In the genomic region with DNA sequence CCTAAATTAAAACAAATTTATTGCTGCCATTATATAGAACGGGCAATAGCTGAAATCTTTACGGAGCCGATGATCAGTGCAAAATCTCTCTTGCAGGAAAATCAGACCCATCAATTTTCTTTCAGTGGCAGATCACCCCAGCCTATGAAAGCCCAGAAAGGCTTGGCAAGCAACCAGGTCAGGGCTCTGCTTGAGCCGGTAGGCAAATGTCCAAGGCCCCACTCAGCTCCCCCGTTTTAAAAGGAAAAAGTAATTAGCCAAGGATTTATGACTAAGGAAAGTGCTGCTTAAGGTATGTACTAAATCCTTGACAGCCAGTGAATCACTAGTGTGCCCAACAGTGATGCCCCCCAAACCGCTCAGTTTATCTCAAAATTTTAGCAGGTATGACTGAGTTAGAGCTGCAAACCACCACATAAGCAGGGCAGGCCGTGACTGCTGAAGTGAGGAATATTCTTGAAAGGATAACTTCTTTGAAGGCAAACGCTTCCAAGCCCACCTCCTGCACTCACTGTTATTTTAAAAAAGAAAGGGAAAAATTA, we compare ENCODE assay signal across 12 mouse cellular contexts.
DNase-seq lines count a peak whose midpoint lies in the region; ATAC-seq and TF ChIP-seq lines count a peak whose summit lies in the region.
"Had no signal": no experiment of that assay in that cellular context is flagged by ENCODE, and none has a peak within 500 bp of the region (broad histone marks: within the 10 kb centered on the region; RNA-seq: fewer than 3 reads in every experiment).

No protein-coding gene starts in this region.

- WGBS in cerebellum, adult 2 months = 40% methylated on average over 8 of the region's 8 CpGs
- whole genome bisulfite sequencing in hindbrain, postnatal 0 days = 39% methylated on average over 8 of the region's 8 CpGs
- WGBS in neural tube, embryonic 15.5 days = 30% methylated on average over 8 of the region's 8 CpGs

- DNase-seq in cerebellum, postnatal 10 days = peak; percentile 84 to 89
- no peak for DNase-seq in cerebellum, adult 2 months
- peak; percentile 8 for DNase-seq in lung, postnatal 14 days
- no peak for DNase-seq in lung, postnatal 10 days
- peak; percentile 76 for DNase-seq in hindbrain, postnatal 0 days (ENCODE audit: low spot score)
- no peak for DNase-seq in layer of hippocampus, adult 11-12 months (ENCODE audit: low spot score)
- no peak for DNase-seq in urinary bladder, postnatal 14 days (ENCODE audit: low spot score)
- DNase-seq: heart, postnatal 10 days; thymus, adult 2 months had no signal

- no peaks in the 10 kb centered on the region; the same call in 1 of the 2 replicates for H3K27me3 ChIP-seq in cerebellum, adult 2 months (ENCODE audit: control insufficient read depth, insufficient read depth, low read length)
- no peaks in the 10 kb centered on the region for H3K27me3 ChIP-seq in hindbrain, postnatal 0 days (ENCODE audit: insufficient read depth, low read length)
- H3K27me3 ChIP-seq in neural tube, embryonic 15.5 days (replicated peaks) = no peaks in the 10 kb centered on the region
- H3K27me3 ChIP-seq: lung, embryonic 15.5 days had no signal

- no peak for TF ChIP-seq CTCF in cerebellum, adult 2 months (IDR thresholded peaks at IDR 0.05; ENCODE audit: borderline replicate concordance, insufficient read depth, low read depth, low read length)
- no peak for TF ChIP-seq CTCF in hindbrain, postnatal 0 days (IDR thresholded peaks at IDR 0.05; ENCODE audit: low read depth)

- H3K4me2 ChIP-seq in hindbrain, postnatal 0 days (ENCODE audit: low read depth, low read length) = 0 out of 2 replicates have a peak overlapping the region, but pooled peaks have one; percentile 3
- H3K4me2 ChIP-seq in neural tube, embryonic 15.5 days = peak overlapping the region; percentile 24; the same call in 1 of the 2 replicates
- H3K4me2 ChIP-seq: limb, embryonic 12.5 days; lung, embryonic 15.5 days had no signal

- no peaks in the 10 kb centered on the region for H3K36me3 ChIP-seq in hindbrain, postnatal 0 days (ENCODE audit: insufficient read depth, low read length)
- H3K36me3 ChIP-seq in neural tube, embryonic 15.5 days = no peaks in the 10 kb centered on the region
- H3K36me3 ChIP-seq: limb, embryonic 12.5 days; lung, embryonic 15.5 days had no signal

- no peak for ATAC-seq in hindbrain, postnatal 0 days
- peak; percentile 67 for ATAC-seq in neural tube, embryonic 15.5 days (ENCODE audit: low FRiP score)

- H3K4me3 ChIP-seq in cerebellum, adult 2 months (replicated peaks; ENCODE audit: insufficient read depth, low read depth, low read length) = no peak overlapping the region
- no peak overlapping the region for H3K4me3 ChIP-seq in hindbrain, postnatal 0 days (ENCODE audit: low read length)
- no peak overlapping the region for H3K4me3 ChIP-seq in neural tube, embryonic 15.5 days (replicated peaks)
- H3K4me3 ChIP-seq: limb, embryonic 12.5 days; lung, embryonic 15.5 days had no signal

- peaks cover 4% of the 10 kb centered on the region; the same call in 1 of the 2 replicates for H3K4me1 ChIP-seq in cerebellum, adult 2 months (ENCODE audit: control insufficient read depth, insufficient read depth, low read length)
- H3K4me1 ChIP-seq in hindbrain, postnatal 0 days (ENCODE audit: insufficient read depth, low read length) = 0 out of 2 replicates have a peak, but pooled peaks cover 3% of the 10 kb centered on the region
- H3K4me1 ChIP-seq in neural tube, embryonic 15.5 days = peaks cover 17% of the 10 kb centered on the region
- H3K4me1 ChIP-seq: lung, embryonic 15.5 days had no signal

- no peak for TF ChIP-seq POLR2A in cerebellum, adult 2 months (IDR thresholded peaks at IDR 0.05; ENCODE audit: borderline replicate concordance, insufficient read depth, low read length)

- H3K27ac ChIP-seq in cerebellum, adult 2 months (ENCODE audit: insufficient read depth, low read length) = no peak overlapping the region
- no peak overlapping the region for H3K27ac ChIP-seq in hindbrain, postnatal 0 days
- H3K27ac ChIP-seq in neural tube, embryonic 15.5 days (replicated peaks) = no peak overlapping the region
- H3K27ac ChIP-seq: limb, embryonic 12.5 days; lung, embryonic 15.5 days had no signal

- H3K9me3 ChIP-seq in hindbrain, postnatal 0 days (ENCODE audit: low read length) = no peaks in the 10 kb centered on the region
- no peaks in the 10 kb centered on the region for H3K9me3 ChIP-seq in neural tube, embryonic 15.5 days (replicated peaks)
- H3K9me3 ChIP-seq: limb, embryonic 12.5 days; lung, embryonic 15.5 days had no signal

- no peak overlapping the region for H3K9ac ChIP-seq in hindbrain, postnatal 0 days (replicated peaks; ENCODE audit: low read length)
- no peak overlapping the region for H3K9ac ChIP-seq in neural tube, embryonic 15.5 days (replicated peaks)
- H3K9ac ChIP-seq: limb, embryonic 12.5 days; lung, embryonic 15.5 days had no signal

Comparison
In these comparisons a context has a peak if more than half of its experiments do, and no peak if none do; other contexts are left out.
1. DNase-seq: peak in cerebellum, postnatal 10 days (2 of 2), lung, postnatal 14 days (single experiment) and hindbrain, postnatal 0 days (single experiment); none in cerebellum, adult 2 months (0 of 2), lung, postnatal 10 days (single experiment), layer of hippocampus, adult 11-12 months (single experiment) and urinary bladder, postnatal 14 days (single experiment).